Mouse (Mus musculus) hindbrain, embryonic 14.5 days (tissue): ENCODE data around the gene Dcaf11. TPM values are rescaled to one million over a fixed set of nuclear protein-coding genes. Genes with fewer than 3 reads are reported as not detected.

Experiments used
- ATAC-seq: fragments of 200-750 bp; cut with Nextera tagmentation; 2 replicates; pipeline ENCODE4 v1.8.0; 2017; ENCODE audit warnings: moderate number of reproducible peaks, mild to moderate bottlenecking, moderate TSS enrichment, moderate library complexity; ENCODE audit not compliant: low FRiP score
- DNase-seq: peaks from one replicate; pipeline ENCODE4 v3.0.0-alpha.2; 2015; ENCODE audit warnings: low spot score
- H3K27ac ChIP-seq: fragments of 300-500 bp; sonication (generic); 2 replicates; pipeline ENCODE4 v1.5.1; 2014; ENCODE audit warnings: mild to moderate bottlenecking, moderate library complexity
- H3K27me3 ChIP-seq: fragments of 300-500 bp; sonication (generic); 2 replicates; pipeline ENCODE4 v1.6.1; 2014; ENCODE audit warnings: mild to moderate bottlenecking, low read length, mixed read lengths; ENCODE audit not compliant: control insufficient read depth, insufficient read depth
- H3K36me3 ChIP-seq: fragments of 300-500 bp; sonication (generic); replicated peaks from 2 replicates; pipeline ENCODE4 v1.6.1; 2014; ENCODE audit not compliant: control insufficient read depth, insufficient read depth
- H3K4me1 ChIP-seq: fragments of 300-500 bp; sonication (generic); replicated peaks from 2 replicates; pipeline ENCODE4 v1.6.1; 2014; ENCODE audit warnings: antibody characterized with exemption, low read length, mixed read lengths; ENCODE audit not compliant: control insufficient read depth, insufficient read depth
- H3K4me2 ChIP-seq: fragments of 300-500 bp; sonication (generic); replicated peaks from 2 replicates; pipeline ENCODE4 v1.6.1; 2014; ENCODE audit warnings: mild to moderate bottlenecking, moderate library complexity
- H3K4me3 ChIP-seq: fragments of 300-500 bp; sonication (generic); replicated peaks from 2 replicates; pipeline ENCODE4 v1.5.1; 2014; ENCODE audit warnings: mild to moderate bottlenecking, low read length
- H3K9ac ChIP-seq: fragments of 300-500 bp; sonication (generic); 2 replicates; pipeline ENCODE4 v1.6.1; 2014
- H3K9me3 ChIP-seq: fragments of 300-500 bp; sonication (generic); 2 replicates; pipeline ENCODE4 v1.6.1; 2016; ENCODE audit warnings: low read length; ENCODE audit not compliant: control insufficient read depth
- WGBS: fragments of 180-500 bp; shearing (Covaris S2); extraction: QIAGEN DNeasy Blood & Tissue Kit; methylation state at CpG from one replicate; pipeline ENCODE4 v1.1.7; 2014; 5-methylcytosine and 5-hydroxymethylcytosine counted together
- polyA plus RNA-seq: library from polyadenylated mRNA; unstranded; fragments of >200 nt; fragmentation: Nextera tagmentation; extraction: Ambion mirVana; gene quantifications from 2 replicates; pipeline ENCODE4 v1.2.1, GENCODE M21; 2014

Gene Dcaf11
- polyA plus RNA-seq: 107 and 112 TPM in 2 replicates

DNA sequence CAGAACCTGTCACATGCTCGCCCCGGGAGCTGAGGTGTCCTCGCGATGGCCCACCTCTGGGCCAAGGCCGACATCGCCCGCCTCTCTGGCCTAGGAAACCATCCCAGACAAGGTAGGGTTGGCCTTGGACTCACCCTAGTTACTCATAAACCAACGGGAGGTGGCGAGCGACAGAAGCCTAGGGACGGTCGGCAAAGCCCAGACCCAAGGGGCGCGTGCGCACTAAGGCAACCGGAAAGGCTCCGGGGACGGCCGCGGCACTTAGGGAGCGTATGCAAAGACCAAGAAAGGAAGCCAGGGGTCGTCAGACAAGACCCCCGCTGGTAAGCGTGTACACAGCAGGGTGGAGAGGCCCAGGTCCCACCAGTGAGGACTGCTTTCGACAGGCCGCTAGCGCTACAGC lies at the start of gene Dcaf11:
TSS of gene Dcaf11 (plus strand) at position 208 of the 403 bp plus-strand sequence.
- peak within 1 kb of the TSS; percentile 50 for H3K4me3 ChIP-seq
- H3K4me2 ChIP-seq: peak within 1 kb of the TSS; percentile 84
- DNase-seq: peak; percentile 88
- H3K27me3 ChIP-seq: no peaks in the 10 kb centered on the region
- peak within 1 kb of the TSS; percentile 76 for H3K9ac ChIP-seq
- ATAC-seq: peak; percentile 74
- peaks cover 15% of the 10 kb centered on the region for H3K4me1 ChIP-seq
- peaks cover 24% of the 10 kb centered on the region for H3K36me3 ChIP-seq
- WGBS: under 1% methylated on average over 27 of the region's 27 CpGs
- H3K9me3 ChIP-seq: no peaks in the 10 kb centered on the region
- peak within 1 kb of the TSS; percentile 98 for H3K27ac ChIP-seq

DNA sequence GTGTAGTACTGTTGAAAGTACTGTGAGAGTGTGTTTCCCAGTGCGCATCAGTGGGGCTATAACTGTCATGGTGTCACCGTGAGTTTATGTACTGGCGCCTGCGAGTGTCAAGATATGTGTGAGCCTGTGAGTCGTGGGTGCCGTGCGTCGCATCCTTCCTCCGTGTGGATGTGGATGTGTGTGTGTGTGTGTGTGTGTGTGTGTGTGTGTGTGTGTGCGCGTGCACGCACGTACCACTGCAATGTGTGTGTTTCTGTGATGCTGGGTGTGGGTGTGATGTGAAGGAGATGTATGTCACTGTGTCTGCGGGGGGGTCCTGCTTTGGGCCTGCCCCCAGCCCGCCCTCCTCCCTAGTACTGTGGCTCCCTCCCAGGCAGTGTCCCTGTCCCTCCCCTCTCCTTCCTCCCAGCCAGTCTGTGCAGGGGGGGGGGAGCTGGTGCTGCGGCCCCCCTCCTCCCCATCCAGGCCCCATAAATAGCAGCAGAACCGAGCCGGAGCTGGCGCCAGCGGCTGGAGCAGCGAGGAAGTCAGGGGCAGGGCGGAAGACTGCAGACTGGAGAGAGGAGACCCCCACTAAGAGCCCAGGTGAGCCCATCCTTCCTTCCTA lies 49.6 kb upstream of the Dcaf11 start, which contains the start of gene Cpne6:
TSS of gene Cpne6 (plus strand) at position 321 of the 607 bp plus-strand sequence.
- no peak within 1 kb of the TSS for H3K4me3 ChIP-seq
- no peaks in the 10 kb centered on the region; the same call in 1 of the 2 replicates for H3K4me1 ChIP-seq
- H3K36me3 ChIP-seq: peaks cover 19% of the 10 kb centered on the region
- ATAC-seq (peak; percentile 31; the same call in 1 of the 2 replicates), DNase-seq (no peak)
- 82% methylated on average over 16 of the region's 22 CpGs for WGBS
- H3K27me3 ChIP-seq: no peaks in the 10 kb centered on the region
- no peak within 1 kb of the TSS for H3K4me2 ChIP-seq
- 0 out of 2 replicates have a peak within 1 kb of the TSS, but pooled peaks have one; percentile 8 for H3K9ac ChIP-seq
- H3K9me3 ChIP-seq: no peaks in the 10 kb centered on the region
- no peak within 1 kb of the TSS for H3K27ac ChIP-seq

DNA sequence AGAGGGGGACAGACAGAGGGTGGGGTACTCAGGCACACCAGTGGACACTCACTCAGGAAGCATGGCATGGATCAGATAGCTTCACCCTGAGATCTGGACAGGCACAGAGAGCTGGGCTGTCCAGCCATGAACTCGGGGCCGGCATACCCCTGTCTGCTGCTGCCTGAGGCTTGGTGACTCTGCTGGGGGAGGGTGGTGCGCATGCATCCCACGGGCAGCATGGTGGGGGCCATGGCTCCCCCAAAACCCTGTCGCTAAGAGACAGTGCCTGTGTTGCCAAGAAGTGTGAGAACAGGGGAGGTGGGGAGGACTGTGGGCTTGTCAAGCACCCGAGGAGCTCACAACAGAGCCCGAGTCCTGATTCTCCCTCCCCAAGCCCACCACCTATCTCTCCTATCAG lies 48.8 kb upstream of the Dcaf11 start:
- no peaks in the 10 kb centered on the region; the same call in 1 of the 2 replicates for H3K4me1 ChIP-seq
- no peaks in the 10 kb centered on the region for H3K27me3 ChIP-seq
- DNase-seq: no peak
- 48% methylated on average over 7 of the region's 7 CpGs for WGBS
- no peak overlapping the region for H3K4me2 ChIP-seq
- H3K9me3 ChIP-seq: no peaks in the 10 kb centered on the region
- H3K9ac ChIP-seq: 0 out of 2 replicates have a peak overlapping the region, but pooled peaks have one; percentile 8
- H3K27ac ChIP-seq: no peak overlapping the region
- H3K36me3 ChIP-seq: peaks cover 11% of the 10 kb centered on the region; the same call in 1 of the 2 replicates
- ATAC-seq: peak; percentile 39; the same call in 1 of the 2 replicates
- H3K4me3 ChIP-seq: no peak overlapping the region

DNA sequence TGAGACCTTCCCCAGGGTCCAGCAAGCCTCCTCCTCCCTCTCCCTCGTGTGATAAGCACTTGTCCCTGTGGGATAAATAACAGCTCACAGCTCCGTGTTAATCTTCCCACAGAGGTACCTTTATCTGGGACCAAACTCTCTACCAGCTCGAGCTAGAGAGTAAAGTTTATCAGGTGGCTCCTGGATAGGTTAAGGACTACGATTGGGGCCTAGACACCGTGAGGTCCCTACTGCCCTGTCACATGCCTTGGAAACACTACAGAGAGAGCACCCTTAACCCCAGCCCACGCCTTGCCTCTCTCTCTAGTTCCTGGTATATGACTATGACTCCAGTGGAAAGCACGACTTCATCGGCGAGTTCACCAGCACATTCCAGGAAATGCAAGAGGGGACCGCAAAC lies 45.9 kb upstream of the Dcaf11 start:
- ATAC-seq: no peak
- H3K4me3 ChIP-seq: no peak overlapping the region
- no peak overlapping the region for H3K9ac ChIP-seq
- no peaks in the 10 kb centered on the region for H3K27me3 ChIP-seq
- no peaks in the 10 kb centered on the region; the same call in 1 of the 2 replicates for H3K4me1 ChIP-seq
- no peaks in the 10 kb centered on the region for H3K9me3 ChIP-seq
- WGBS: 73% methylated on average over 10 of the region's 10 CpGs
- H3K27ac ChIP-seq: no peak overlapping the region
- no peak for DNase-seq
- H3K36me3 ChIP-seq: no peaks in the 10 kb centered on the region
- H3K4me2 ChIP-seq: no peak overlapping the region

DNA sequence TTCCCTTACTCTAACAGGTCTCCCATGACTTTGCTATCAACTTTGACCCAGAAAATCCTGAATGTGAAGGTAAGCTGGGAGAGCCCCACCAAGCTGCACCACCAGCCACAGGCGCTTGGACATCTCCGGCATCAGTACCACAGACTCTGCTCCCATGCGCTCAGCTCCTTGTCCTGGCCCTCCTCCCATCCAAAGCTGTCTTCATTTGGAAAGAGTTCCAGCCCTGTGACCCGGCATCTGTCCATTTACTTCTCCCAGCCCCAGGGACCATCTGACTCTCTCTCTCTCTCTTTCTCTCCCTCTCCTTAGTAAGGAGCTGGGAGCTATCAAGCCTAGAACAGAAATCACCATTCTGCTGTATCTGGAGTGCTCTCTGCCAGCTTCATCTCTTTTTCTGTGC lies 44.0 kb upstream of the Dcaf11 start:
- no peaks in the 10 kb centered on the region for H3K9me3 ChIP-seq
- 91% methylated on average over 4 of the region's 4 CpGs for WGBS
- H3K27me3 ChIP-seq: no peaks in the 10 kb centered on the region
- DNase-seq: no peak
- no peaks in the 10 kb centered on the region for H3K36me3 ChIP-seq
- H3K27ac ChIP-seq: no peak overlapping the region
- no peak overlapping the region for H3K4me3 ChIP-seq
- H3K9ac ChIP-seq: no peak overlapping the region
- no peak overlapping the region for H3K4me2 ChIP-seq
- no peak for ATAC-seq
- H3K4me1 ChIP-seq: peaks cover 6% of the 10 kb centered on the region

DNA sequence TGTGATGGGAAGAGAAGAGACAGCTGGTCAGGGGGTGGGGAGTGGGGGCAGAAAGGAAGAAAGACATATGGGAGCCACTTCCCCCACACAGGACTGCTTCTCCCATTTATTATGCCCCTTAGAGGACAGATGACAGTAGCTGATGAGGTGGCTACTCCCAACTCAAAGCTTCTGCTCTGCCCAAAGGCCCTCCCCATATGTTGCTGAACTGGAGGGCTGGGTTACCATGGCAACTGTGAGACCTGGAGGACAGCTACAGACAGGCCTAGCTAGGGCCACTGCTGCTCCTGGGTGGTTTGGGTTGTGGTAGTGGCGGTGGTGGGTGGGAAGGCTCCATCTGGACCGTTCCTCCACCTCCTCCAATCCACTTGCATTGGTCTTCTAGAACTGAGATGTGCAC lies 40.9 kb upstream of the Dcaf11 start:
- H3K27ac ChIP-seq: peak overlapping the region; percentile 39; the same call in 1 of the 2 replicates
- no peak for DNase-seq
- no peaks in the 10 kb centered on the region for H3K36me3 ChIP-seq
- peak; percentile 59 for ATAC-seq
- H3K27me3 ChIP-seq: 0 out of 2 replicates have a peak, but pooled peaks cover 4% of the 10 kb centered on the region
- H3K4me2 ChIP-seq: no peak overlapping the region
- H3K9ac ChIP-seq: no peak overlapping the region
- 5% methylated on average over 2 of the region's 2 CpGs for WGBS
- peaks cover 10% of the 10 kb centered on the region; the same call in 1 of the 2 replicates for H3K4me1 ChIP-seq
- no peaks in the 10 kb centered on the region for H3K9me3 ChIP-seq
- no peak overlapping the region for H3K4me3 ChIP-seq

DNA sequence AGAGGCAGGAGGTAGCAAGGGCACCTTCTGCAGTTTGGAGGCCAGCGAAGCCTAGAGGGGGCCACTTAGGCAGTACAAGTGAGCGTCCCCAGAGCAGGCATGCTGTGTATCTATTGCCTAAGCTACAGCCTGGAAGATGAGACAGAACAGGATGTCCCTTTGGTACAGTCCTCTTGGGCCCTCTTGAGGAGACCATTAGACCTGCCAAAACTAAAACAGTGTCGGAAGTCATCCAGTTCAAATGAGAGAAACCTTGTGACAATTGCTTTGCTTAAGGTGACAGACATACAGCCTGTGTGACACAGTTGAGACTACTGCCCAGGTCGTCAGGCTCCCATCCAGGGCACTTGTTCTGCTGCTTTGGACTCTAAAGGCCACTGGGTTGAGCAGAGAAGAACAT lies 40.2 kb upstream of the Dcaf11 start:
- Histone ChIP-seq H3K27me3 (0 out of 2 replicates have a peak, but pooled peaks cover 4% of the 10 kb centered on the region), H3K4me3 (no peak overlapping the region), H3K4me2 (peak overlapping the region; percentile 7; the same call in 1 of the 2 replicates), H3K36me3 (no peaks in the 10 kb centered on the region), H3K4me1 (peaks cover 10% of the 10 kb centered on the region; the same call in 1 of the 2 replicates), H3K27ac (no peak overlapping the region), H3K9me3 (no peaks in the 10 kb centered on the region), H3K9ac (no peak overlapping the region)
- no peak for ATAC-seq
- WGBS: 60% methylated on average over 4 of the region's 4 CpGs
- no peak for DNase-seq

DNA sequence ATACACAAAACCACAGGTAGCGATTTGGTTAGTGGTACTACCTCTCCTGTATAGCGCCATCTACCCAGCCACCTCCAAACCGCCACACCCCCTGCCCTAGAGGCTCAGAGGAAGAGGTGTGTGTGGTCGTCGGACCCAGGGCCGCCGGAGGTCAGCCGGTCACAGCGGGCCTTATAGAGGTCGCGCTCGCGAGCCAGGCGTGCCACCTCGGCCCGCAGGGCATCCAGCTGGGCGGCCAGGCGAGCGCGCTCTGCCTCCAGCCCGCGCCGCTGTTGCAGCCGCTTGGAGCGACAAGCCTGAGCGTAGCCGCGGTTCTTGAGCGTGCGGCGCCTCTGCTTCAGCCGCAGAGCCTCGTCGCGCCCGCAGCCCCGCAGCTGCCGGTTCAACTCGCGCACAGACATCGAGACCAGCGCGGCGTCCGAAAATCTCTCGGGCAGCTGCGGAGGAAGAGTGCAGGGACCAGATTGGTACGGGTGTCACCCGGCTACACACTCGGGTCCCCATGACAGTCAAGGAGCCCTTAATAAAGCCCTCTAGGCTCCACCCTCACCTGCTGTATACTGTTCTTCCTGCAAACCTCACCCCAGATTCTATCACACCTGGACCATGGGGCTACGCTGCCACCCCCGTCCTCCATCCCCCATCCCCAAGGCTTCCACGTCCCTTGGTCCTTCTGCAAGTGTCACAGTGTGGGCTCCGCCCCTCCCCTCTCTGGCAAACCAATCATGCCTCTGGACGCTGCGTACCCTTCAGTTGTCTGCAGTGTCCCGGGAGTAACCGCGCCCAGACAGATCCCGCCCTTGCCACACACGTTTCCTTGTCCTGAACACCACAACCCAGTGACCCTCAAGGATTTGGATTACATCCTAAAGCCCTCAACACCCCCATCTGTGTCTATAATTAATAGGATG lies 39.1 kb upstream of the Dcaf11 start:
- H3K4me3 ChIP-seq: peak overlapping the region; percentile 50
- ATAC-seq: peak; percentile 71
- H3K4me2 ChIP-seq: peak overlapping the region; percentile 92
- WGBS: under 1% methylated on average over 61 of the region's 61 CpGs
- H3K27ac ChIP-seq: peak overlapping the region; percentile 84
- H3K9me3 ChIP-seq: no peaks in the 10 kb centered on the region
- peak; percentile 39 for DNase-seq
- 0 out of 2 replicates have a peak, but pooled peaks cover 4% of the 10 kb centered on the region for H3K27me3 ChIP-seq
- no peaks in the 10 kb centered on the region for H3K36me3 ChIP-seq
- H3K9ac ChIP-seq: peak overlapping the region; percentile 71
- H3K4me1 ChIP-seq: peaks cover 10% of the 10 kb centered on the region; the same call in 1 of the 2 replicates

DNA sequence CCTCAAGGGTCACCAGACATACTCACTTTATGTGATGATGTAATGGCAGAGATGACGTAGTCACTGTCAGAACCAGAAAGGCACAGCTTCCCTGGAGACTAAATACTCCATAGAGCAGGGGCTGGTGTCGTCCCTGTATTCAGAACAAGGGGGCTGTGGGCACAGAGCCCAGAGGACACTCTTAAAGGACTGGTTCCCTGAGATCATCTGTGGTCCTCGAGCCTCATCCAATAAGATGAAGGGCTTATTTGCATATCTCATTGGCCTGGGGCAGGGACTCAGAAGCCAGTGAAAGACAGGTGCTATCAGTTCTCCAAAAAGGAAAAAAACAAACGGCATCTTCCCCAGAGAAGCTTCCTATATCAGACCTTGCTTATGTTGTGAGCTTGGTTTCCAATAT lies 35.7 kb upstream of the Dcaf11 start:
- Histone ChIP-seq H3K4me3 (no peak overlapping the region), H3K4me2 (no peak overlapping the region), H3K36me3 (no peaks in the 10 kb centered on the region), H3K9ac (no peak overlapping the region), H3K27ac (no peak overlapping the region), H3K9me3 (no peaks in the 10 kb centered on the region), H3K4me1 (peaks cover 10% of the 10 kb centered on the region; the same call in 1 of the 2 replicates), H3K27me3 (0 out of 2 replicates have a peak, but pooled peaks cover 4% of the 10 kb centered on the region)
- DNase-seq: no peak
- ATAC-seq: no peak
- 53% methylated on average over 4 of the region's 4 CpGs for WGBS
